Mouse (Mus musculus) liver, embryonic 15.5 days (tissue): ENCODE data around the gene Vps13c. TPM values are rescaled to one million over a fixed set of nuclear protein-coding genes. Genes with fewer than 3 reads are reported as not detected.

Source experiments
- ATAC-seq: fragments of 200-750 bp; cut with Nextera tagmentation; 2 replicates; pipeline ENCODE4 v1.8.0; 2017; ENCODE audit warnings: moderate number of reproducible peaks, mild to moderate bottlenecking, moderate library complexity; ENCODE audit not compliant: insufficient read depth
- H3K27ac ChIP-seq: fragments of 300-500 bp; sonication (generic); replicated peaks from 2 replicates; pipeline ENCODE4 v1.5.1; 2015; ENCODE audit warnings: mild to moderate bottlenecking, inconsistent platforms
- H3K27me3 ChIP-seq: fragments of 300-500 bp; sonication (generic); 2 replicates; pipeline ENCODE4 v1.6.1; 2015; ENCODE audit warnings: mild to moderate bottlenecking, inconsistent platforms
- H3K36me3 ChIP-seq: fragments of 300-500 bp; sonication (generic); replicated peaks from 2 replicates; pipeline ENCODE4 v1.6.1; 2015; ENCODE audit warnings: moderate library complexity, mild to moderate bottlenecking, inconsistent platforms
- H3K4me1 ChIP-seq: fragments of 300-500 bp; sonication (generic); replicated peaks from 2 replicates; pipeline ENCODE4 v1.6.1; 2015; ENCODE audit warnings: inconsistent platforms
- H3K4me2 ChIP-seq: fragments of 300-500 bp; sonication (generic); 2 replicates; pipeline ENCODE4 v1.6.1; 2015; ENCODE audit warnings: moderate library complexity, mild to moderate bottlenecking, inconsistent platforms
- H3K4me3 ChIP-seq: fragments of 300-500 bp; sonication (generic); replicated peaks from 2 replicates; pipeline ENCODE4 v1.5.1; 2015; ENCODE audit warnings: mild to moderate bottlenecking, inconsistent platforms
- H3K9ac ChIP-seq: fragments of 300-500 bp; sonication (generic); 2 replicates; pipeline ENCODE4 v1.6.1; 2015; ENCODE audit warnings: moderate library complexity, mild to moderate bottlenecking, inconsistent platforms
- H3K9me3 ChIP-seq: fragments of 300-500 bp; sonication (generic); replicated peaks from 2 replicates; pipeline ENCODE4 v1.6.1; 2016; ENCODE audit warnings: inconsistent platforms
- WGBS: fragments of 180-500 bp; shearing (Covaris S2); methylation state at CpG from one replicate; pipeline ENCODE4 v1.1.7; 2015; ENCODE audit warnings: mixed read lengths; ENCODE audit not compliant: insufficient replicate concordance; 5-methylcytosine and 5-hydroxymethylcytosine counted together
- polyA plus RNA-seq: library from polyadenylated mRNA; unstranded; fragments of >200 nt; fragmentation: Nextera tagmentation; extraction: Ambion mirVana; gene quantifications from 2 replicates; pipeline ENCODE4 v1.2.1, GENCODE M21; 2015

Gene Vps13c
- polyA plus RNA-seq, 1 experiment from 2014 or later: 4.3 TPM

GRCm38 (mm10) chr9:68028631-68029030 lies 188.4 kb downstream of the Vps13c start:
- 31% methylated on average over 4 of the region's 4 CpGs for WGBS
- Histone ChIP-seq H3K27ac (no peak overlapping the region), H3K9me3 (no peaks in the 10 kb centered on the region), H3K9ac (no peak overlapping the region), H3K27me3 (no peaks in the 10 kb centered on the region), H3K4me3 (no peak overlapping the region), H3K4me1 (no peaks in the 10 kb centered on the region), H3K4me2 (no peak overlapping the region), H3K36me3 (no peaks in the 10 kb centered on the region)
- ATAC-seq: no peak

- no peak for ATAC-seq
- Histone ChIP-seq H3K36me3 (no peaks in the 10 kb centered on the region), H3K4me1 (no peaks in the 10 kb centered on the region), H3K9me3 (no peaks in the 10 kb centered on the region), H3K4me3 (no peak overlapping the region), H3K27me3 (no peaks in the 10 kb centered on the region), H3K4me2 (no peak overlapping the region), H3K9ac (no peak overlapping the region), H3K27ac (no peak overlapping the region)
- whole genome bisulfite sequencing: 38% methylated on average over 5 of the region's 5 CpGs
Measured at GRCm38 (mm10) chr9:68033771-68034170, 193.6 kb downstream of the Vps13c start.

Other genes with a start within 250 kb of the Vps13c start
- not detected in 2 replicates for gene C2cd4b, start 81.0 kb upstream of the Vps13c start, polyA plus RNA-seq
- 0.74 and 1.2 TPM in 2 replicates for gene C2cd4a, start 8.1 kb upstream of the Vps13c start, polyA plus RNA-seq